Mouse (Mus musculus): Measurements from ENCODE around the gene S100a6. TPM values are rescaled to one million over a fixed set of nuclear protein-coding genes. Genes with fewer than 3 reads are reported as not detected.

Gene S100a6
- polyA plus RNA-seq, 1 experiment from 2014 or later: 23.8 TPM

DNA sequence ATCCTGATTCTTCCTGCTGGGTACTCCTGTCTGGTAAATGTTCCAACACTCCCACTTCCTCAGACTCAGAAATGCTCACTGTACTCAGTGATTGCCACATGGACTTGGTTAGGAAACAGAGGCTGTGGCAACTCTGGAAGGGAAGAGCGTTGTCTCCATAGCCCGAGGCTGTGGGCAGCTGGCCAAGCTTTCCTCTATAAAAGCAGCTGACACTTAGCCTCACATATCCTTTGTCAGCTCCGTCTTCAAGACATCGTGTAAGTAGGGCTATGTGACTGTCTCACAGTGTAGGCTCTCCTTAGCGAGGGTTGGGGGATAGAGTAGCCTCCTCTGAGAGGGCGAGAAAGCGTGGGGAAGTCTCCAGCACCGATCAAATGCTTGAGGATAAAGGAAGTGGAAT is 56.2 kb downstream of the S100a6 start, which contains the start of gene S100a8:
Gene S100a8, plus strand, starts transcription at position 133 of the 400 bp plus-strand sequence.
- Histone ChIP-seq H3K27me3 (no peaks in the 10 kb centered on the region), H3K27ac (no peak within 1 kb of the TSS), H3K4me1 (no peaks in the 10 kb centered on the region), H3K4me2 (no peak within 1 kb of the TSS), H3K36me3 (ENCODE audit: poor library complexity, severe bottlenecking) (no peaks in the 10 kb centered on the region), H3K9ac (no peak within 1 kb of the TSS), H3K4me3 (no peak within 1 kb of the TSS), H3K9me3 (replicated peaks) (no peaks in the 10 kb centered on the region)
- WGBS: 61% methylated on average over 8 of the region's 8 CpGs
- no peak for ATAC-seq

Other genes starting within 250 kb of the S100a6 start
- gene Slc27a3, start 222.9 kb upstream of the S100a6 start, polyA plus RNA-seq (2015; fragmentation: Nextera tagmentation; extraction: Ambion mirVana): 11.2 and 12.4 TPM in 2 replicates
- gene Ints3, start 179.3 kb upstream of the S100a6 start, polyA plus RNA-seq (2015; fragmentation: Nextera tagmentation; extraction: Ambion mirVana): 27.8 and 29.3 TPM in 2 replicates
- gene Npr1, start 147.0 kb upstream of the S100a6 start, polyA plus RNA-seq (2015; fragmentation: Nextera tagmentation; extraction: Ambion mirVana): 2.3 and 2.8 TPM in 2 replicates
- gene Ilf2, start 136.8 kb upstream of the S100a6 start, polyA plus RNA-seq (2015; fragmentation: Nextera tagmentation; extraction: Ambion mirVana): 367 and 388 TPM in 2 replicates
- 73.5 and 76.5 TPM in 2 replicates for gene Snapin, start 121.8 kb upstream of the S100a6 start, polyA plus RNA-seq (2015; fragmentation: Nextera tagmentation; extraction: Ambion mirVana)
- 214 and 215 TPM in 2 replicates for gene Chtop, start 103.4 kb upstream of the S100a6 start, polyA plus RNA-seq (2015; fragmentation: Nextera tagmentation; extraction: Ambion mirVana)
- 5.0 and 6.8 TPM in 2 replicates for gene S100a1, start 98.5 kb upstream of the S100a6 start, polyA plus RNA-seq (2015; fragmentation: Nextera tagmentation; extraction: Ambion mirVana)
- 6.9 and 7.5 TPM in 2 replicates for gene S100a13, start 98.4 kb upstream of the S100a6 start, polyA plus RNA-seq (2015; fragmentation: Nextera tagmentation; extraction: Ambion mirVana)
- not detected in 2 replicates for gene S100a14, start 86.0 kb upstream of the S100a6 start, polyA plus RNA-seq (2015; fragmentation: Nextera tagmentation; extraction: Ambion mirVana)
- 27.3 and 35.1 TPM in 2 replicates for gene S100a16, start 75.6 kb upstream of the S100a6 start, polyA plus RNA-seq (2015; fragmentation: Nextera tagmentation; extraction: Ambion mirVana)
- not detected in 2 replicates for gene S100a3, start 52.3 kb upstream of the S100a6 start, polyA plus RNA-seq (2015; fragmentation: Nextera tagmentation; extraction: Ambion mirVana)
- gene S100a2, start 22.6 kb upstream of the S100a6 start, polyA plus RNA-seq (2015; fragmentation: Nextera tagmentation; extraction: Ambion mirVana): not detected in 2 replicates
- gene Gm42674, start 11.0 kb upstream of the S100a6 start, polyA plus RNA-seq (2015; fragmentation: Nextera tagmentation; extraction: Ambion mirVana): not detected in 2 replicates
- gene S100a4, start 9.1 kb upstream of the S100a6 start, polyA plus RNA-seq (2015; fragmentation: Nextera tagmentation; extraction: Ambion mirVana): 0.40 and 1.6 TPM in 2 replicates
- not detected in 2 replicates for gene S100a5, start 4.4 kb upstream of the S100a6 start, polyA plus RNA-seq (2015; fragmentation: Nextera tagmentation; extraction: Ambion mirVana)
- gene S100a7a, start 41.1 kb downstream of the S100a6 start, polyA plus RNA-seq (2015; fragmentation: Nextera tagmentation; extraction: Ambion mirVana): 0.26 TPM in 1 of 2 replicates, not detected in the other
- 1.8 and 2.8 TPM in 2 replicates for gene S100a8, start 56.1 kb downstream of the S100a6 start, polyA plus RNA-seq (2015; fragmentation: Nextera tagmentation; extraction: Ambion mirVana)
- 2.3 and 3.0 TPM in 2 replicates for gene S100a9, start 82.8 kb downstream of the S100a6 start, polyA plus RNA-seq (2015; fragmentation: Nextera tagmentation; extraction: Ambion mirVana)
- not detected in 2 replicates for gene Pglyrp4, start 114.0 kb downstream of the S100a6 start, polyA plus RNA-seq (2015; fragmentation: Nextera tagmentation; extraction: Ambion mirVana)
- gene Gm5849, start 165.0 kb downstream of the S100a6 start, polyA plus RNA-seq (2015; fragmentation: Nextera tagmentation; extraction: Ambion mirVana): not detected in 2 replicates